Mouse (Mus musculus): ENCODE data around the gene Ralgps2.

DNA sequence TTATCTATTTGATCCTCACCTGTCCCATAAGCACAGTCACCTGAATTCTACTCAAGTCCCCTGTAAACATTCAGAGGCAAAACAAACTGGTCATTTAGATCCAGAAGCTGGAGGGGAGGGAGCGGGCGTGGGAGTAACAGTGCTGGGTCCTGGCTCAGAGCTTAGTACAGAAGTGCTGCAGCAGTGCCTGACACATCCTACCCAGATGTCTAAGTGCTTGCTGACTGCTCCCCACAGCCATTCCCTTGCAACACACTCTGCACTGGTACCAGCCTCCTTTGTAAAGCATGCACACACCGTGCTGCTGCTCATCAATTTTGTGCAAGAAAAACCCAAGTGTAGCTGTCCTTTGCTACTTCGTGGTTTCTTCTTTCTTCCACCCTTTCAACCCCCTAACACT lies 92.3 kb downstream of the Ralgps2 start:
- no peak for TF ChIP-seq POLR2A (IDR thresholded peaks at IDR 0.05; ENCODE audit: low read depth, low read length)
- no peak for TF ChIP-seq CTCF (conservative IDR thresholded peaks at IDR 0.05; ENCODE audit: insufficient read depth, insufficient read length, low read depth, low read length)
